Mouse (Mus musculus) adrenal gland, adult 18-20 months (tissue): ENCODE data around the gene Arsk. TPM values are rescaled to one million over a fixed set of nuclear protein-coding genes. Genes with fewer than 3 reads are reported as not detected.

Source experiments
- DNase-seq, 2 experiments: peaks; one replicate each; pipeline ENCODE4 v3.0.0; 2021 to 2022; ENCODE audit warnings: low spot score in 2 of 2
- long read RNA-seq, 2 experiments: library from polyadenylated mRNA; stranded (forward); transcript quantifications; one replicate each; pipeline ENCODE4 v2.0.0; 2021
- total RNA-seq, 2 experiments: library from RNA; stranded (reverse); gene quantifications; 1 replicate in 1 of 2; 2 replicates in 1 of 2; pipeline ENCODE4 v1.2.3; 2021

Gene Arsk
- 10 to 100 TPM in 1 of 2 experiments, 1 to 10 TPM in 1; 7.8 to 10.7 TPM for total RNA-seq
- long read RNA-seq, experiment 1, transcript Arsk-201 (8 exons, 3,657 nt): major isoform, 7 of 8 reads
- long read RNA-seq, experiment 1, partial matches to known transcripts: 0 of 8 reads
- long read RNA-seq, experiment 1, other reads (novel, unspliced or antisense): 1 of 8 reads
- long read RNA-seq, experiment 2, transcript Arsk-201 (8 exons, 3,657 nt): major isoform, 7 of 10 reads
- long read RNA-seq, experiment 2, partial matches to known transcripts: 3 of 10 reads
- long read RNA-seq, experiment 2, other reads (novel, unspliced or antisense): 0 of 10 reads

GRCm38 (mm10) chr13:76098493-76099303 is at the start of gene Arsk, which contains the start of gene Ttc37:
TSS of gene Arsk (minus strand) at chr13:76098660.
TSS of gene Ttc37 (plus strand) at chr13:76098734.
- DNase-seq: peak; percentile 85 to 88

- DNase-seq: no peak
Measured at GRCm38 (mm10) chr13:76141117-76141808, 42.8 kb upstream of the Arsk start.

- DNase-seq: no peak
Measured at GRCm38 (mm10) chr13:76138862-76139261, 40.4 kb upstream of the Arsk start.

GRCm38 (mm10) chr13:76132415-76132814 is 34.0 kb upstream of the Arsk start:
- DNase-seq: no peak

GRCm38 (mm10) chr13:76128799-76129198 is 30.3 kb upstream of the Arsk start:
- no peak for DNase-seq

GRCm38 (mm10) chr13:76109069-76109824 is 10.8 kb upstream of the Arsk start:
- no peak for DNase-seq

GRCm38 (mm10) chr13:76101989-76102388 is 3.5 kb upstream of the Arsk start:
- DNase-seq: no peak

- no peak for DNase-seq
Measured at GRCm38 (mm10) chr13:76098116-76098492, 356 bp downstream of the Arsk start.

GRCm38 (mm10) chr13:76074323-76074722 is 24.1 kb downstream of the Arsk start:
- no peak for DNase-seq

- no peak for DNase-seq
Measured at GRCm38 (mm10) chr13:76064363-76064945, 34.0 kb downstream of the Arsk start.

- DNase-seq: no peak
Measured at GRCm38 (mm10) chr13:76063548-76063947, 34.9 kb downstream of the Arsk start.

- no peak for DNase-seq
Measured at GRCm38 (mm10) chr13:76062569-76062968, 35.9 kb downstream of the Arsk start.

GRCm38 (mm10) chr13:76062126-76062525 is 36.3 kb downstream of the Arsk start:
- no peak for DNase-seq

- DNase-seq: no peak
Measured at GRCm38 (mm10) chr13:76059591-76059990, 38.9 kb downstream of the Arsk start.

- DNase-seq: no peak
Measured at GRCm38 (mm10) chr13:76057267-76058069, 41.0 kb downstream of the Arsk start.

GRCm38 (mm10) chr13:76056896-76057266 is 41.6 kb downstream of the Arsk start, which contains the start of gene Gpr150:
TSS of gene Gpr150 (minus strand) at chr13:76056996.
- DNase-seq: no peak

GRCm38 (mm10) chr13:76056261-76056724 is 42.2 kb downstream of the Arsk start:
- peak; percentile 54 to 58 for DNase-seq

GRCm38 (mm10) chr13:76055391-76056232 is 42.8 kb downstream of the Arsk start:
- peak in 1 of 2 experiments; percentile 10 for DNase-seq

GRCm38 (mm10) chr13:76044971-76045370 is 53.5 kb downstream of the Arsk start:
- DNase-seq: no peak
